Mouse (Mus musculus) thymus, postnatal 0 days (tissue): ENCODE data around the gene Prkce. TPM values are rescaled to one million over a fixed set of nuclear protein-coding genes. Genes with fewer than 3 reads are reported as not detected.

Source experiments
- DNase-seq: peaks from one replicate; pipeline ENCODE4 v3.0.0-alpha.2; 2015; ENCODE audit warnings: low spot score
- polyA plus RNA-seq: library from polyadenylated mRNA; unstranded; fragments of >200 nt; fragmentation: Nextera tagmentation; extraction: Ambion mirVana; gene quantifications from 2 replicates; pipeline ENCODE4 v1.2.1, GENCODE M21; 2015

The Prkce gene
- polyA plus RNA-seq, 1 experiment from 2014 or later, result 1.6 TPM

GRCm38 (mm10) chr17:86175516-86175915 lies 7.9 kb downstream of the Prkce start:
- DNase-seq, result no peak

DNA sequence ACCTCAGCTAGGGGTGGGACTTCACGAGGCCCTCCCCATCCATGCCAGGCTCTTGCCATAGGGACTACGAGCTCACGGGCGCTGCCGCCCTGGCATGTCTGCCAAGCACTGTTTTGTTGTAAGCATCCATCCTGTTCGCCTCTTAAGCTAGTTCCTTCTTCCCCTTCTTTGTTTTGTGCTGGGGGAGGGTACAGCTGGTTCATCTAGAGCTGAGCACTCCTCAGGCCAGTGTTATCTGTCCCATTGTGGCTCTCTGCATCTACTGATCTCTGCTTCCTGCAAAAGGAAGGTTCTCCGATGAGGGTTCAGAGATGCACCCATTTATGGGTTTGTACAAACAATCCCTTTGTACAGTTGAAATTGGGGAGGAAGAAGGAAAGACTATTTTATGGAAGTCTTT lies 9.1 kb downstream of the Prkce start:
- DNase-seq, result no peak

GRCm38 (mm10) chr17:86183788-86184187 lies 16.2 kb downstream of the Prkce start:
- no peak for DNase-seq

DNA sequence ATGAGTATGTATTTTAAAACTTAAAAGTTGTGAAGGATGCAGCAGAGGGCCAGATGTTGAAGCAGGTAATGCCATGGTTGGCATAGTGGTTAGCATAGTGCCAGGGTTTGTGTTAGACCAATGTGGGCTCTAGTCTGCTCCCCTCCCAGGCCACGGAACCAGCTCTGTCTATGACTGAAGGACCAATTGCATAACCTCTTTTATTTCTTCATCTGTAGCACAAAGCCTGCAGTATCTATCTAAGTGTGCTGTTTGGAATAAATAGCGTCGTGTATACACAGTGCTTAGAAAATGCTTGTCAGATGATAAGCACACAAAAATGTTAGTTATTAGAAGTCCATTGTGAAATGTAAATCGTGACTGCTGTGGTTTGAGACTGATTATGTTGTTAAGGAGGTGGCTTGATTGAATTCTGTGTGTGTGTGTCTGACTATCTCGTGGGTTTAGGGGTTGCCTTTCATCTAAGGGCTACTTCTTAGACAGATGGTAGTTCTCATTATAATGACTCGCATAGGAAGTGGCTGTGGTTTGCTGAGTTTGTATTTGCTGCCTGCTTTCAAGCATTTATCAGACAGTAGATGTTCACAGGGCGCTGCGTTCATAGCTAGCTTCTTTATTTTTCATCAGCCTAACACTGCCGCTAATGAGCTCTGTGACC lies 17.1 kb downstream of the Prkce start:
- no peak for DNase-seq

- DNase-seq, result no peak
Measured at GRCm38 (mm10) chr17:86185584-86185983, 18.0 kb downstream of the Prkce start.

DNA sequence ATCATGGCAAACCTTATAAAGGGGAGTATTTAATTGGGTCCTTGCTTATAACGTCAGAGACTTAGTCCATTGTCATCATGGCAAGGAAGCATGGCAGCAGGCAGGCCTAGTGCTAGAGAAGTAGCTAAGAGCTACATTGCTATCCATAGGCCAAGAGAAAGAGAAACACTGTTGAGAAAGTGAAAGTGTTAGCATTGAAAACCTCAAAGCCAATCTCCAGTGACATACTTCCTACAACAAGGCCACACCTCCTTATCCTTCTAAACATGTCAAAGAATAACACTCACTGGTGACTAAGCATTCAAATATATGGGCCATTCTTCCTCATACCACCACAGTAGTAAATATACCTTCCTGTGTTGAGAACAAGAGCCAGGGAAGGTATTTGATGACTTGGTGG lies 20.2 kb downstream of the Prkce start:
- DNase-seq, result no peak

- DNase-seq, result no peak
Measured at GRCm38 (mm10) chr17:86193979-86194378, 26.4 kb downstream of the Prkce start.

DNA sequence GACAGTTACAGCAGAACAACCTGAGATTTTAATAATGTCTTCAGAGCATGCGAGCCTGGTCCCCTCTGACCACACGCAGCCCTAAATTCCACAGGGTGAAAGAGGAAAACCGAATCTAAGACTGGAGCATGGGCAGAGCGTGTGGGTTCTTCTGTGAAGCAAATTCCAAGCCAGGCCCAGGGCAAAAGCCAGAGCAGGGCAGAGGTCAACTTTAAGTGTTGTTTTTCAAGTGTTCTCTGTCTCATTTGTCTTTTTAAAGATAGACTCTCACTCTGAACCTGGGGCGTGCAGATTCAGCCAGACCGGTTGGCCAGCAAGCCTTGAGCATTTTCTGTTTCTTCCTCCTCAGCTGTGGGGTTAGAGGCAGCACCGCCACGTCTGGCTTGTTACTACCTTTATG lies 27.3 kb downstream of the Prkce start:
- DNase-seq, result no peak

GRCm38 (mm10) chr17:86198496-86199465 lies 31.2 kb downstream of the Prkce start:
- DNase-seq, result no peak

GRCm38 (mm10) chr17:86201981-86202380 lies 34.4 kb downstream of the Prkce start:
- DNase-seq, result no peak

DNA sequence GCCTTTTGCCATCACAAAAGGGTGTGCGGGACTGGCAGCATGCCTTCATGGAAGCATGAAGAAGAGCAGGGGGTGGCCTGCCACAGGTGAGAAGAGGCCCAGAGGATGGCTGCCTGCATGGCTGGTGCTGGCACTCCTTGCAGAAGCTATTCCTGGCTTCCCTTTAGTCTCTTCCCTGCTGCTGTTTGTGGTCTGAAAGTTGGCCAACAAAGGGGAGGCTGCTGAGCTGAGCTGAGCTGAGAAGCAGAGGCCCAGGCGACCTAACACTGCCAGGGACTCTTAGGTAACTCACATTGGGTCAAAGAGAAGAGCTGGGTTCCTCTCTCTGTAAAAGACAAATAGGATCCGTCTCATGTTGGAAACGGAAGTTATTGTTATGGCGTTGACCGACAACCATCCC lies 35.4 kb downstream of the Prkce start:
- DNase-seq, result no peak

- DNase-seq, result no peak
Measured at GRCm38 (mm10) chr17:86203531-86204450, 36.2 kb downstream of the Prkce start.

- DNase-seq, result no peak
Measured at GRCm38 (mm10) chr17:86206289-86206688, 38.7 kb downstream of the Prkce start.

GRCm38 (mm10) chr17:86208057-86208820 lies 40.7 kb downstream of the Prkce start:
- no peak for DNase-seq

- DNase-seq, result no peak
Measured at GRCm38 (mm10) chr17:86208821-86209186, 41.2 kb downstream of the Prkce start.

- DNase-seq, result no peak
Measured at GRCm38 (mm10) chr17:86209680-86210251, 42.2 kb downstream of the Prkce start.

- DNase-seq, result no peak
Measured at GRCm38 (mm10) chr17:86212204-86212603, 44.6 kb downstream of the Prkce start.

DNA sequence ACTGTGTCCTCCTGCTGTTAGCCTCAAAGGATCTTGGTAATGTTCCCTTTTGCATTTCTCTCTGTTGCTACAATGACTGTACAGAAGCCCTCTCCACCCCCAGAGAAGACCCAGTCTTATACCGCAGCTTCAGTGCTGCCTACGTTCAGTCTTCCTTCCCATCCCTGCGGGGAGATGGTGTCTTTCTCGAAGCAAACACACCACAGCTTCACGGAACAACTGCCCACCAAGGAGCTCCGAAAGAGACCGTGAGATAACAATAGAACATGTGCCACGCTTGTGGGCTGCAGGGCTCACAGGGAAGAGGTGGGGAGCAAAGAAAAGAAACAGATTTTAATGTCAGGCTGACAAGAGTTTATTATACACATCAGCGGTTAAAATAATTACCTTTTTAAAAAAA lies 46.7 kb downstream of the Prkce start:
- no peak for DNase-seq

GRCm38 (mm10) chr17:86214741-86215140 lies 47.2 kb downstream of the Prkce start:
- no peak for DNase-seq

GRCm38 (mm10) chr17:86215771-86216170 lies 48.2 kb downstream of the Prkce start:
- peak; percentile 33 for DNase-seq
